ENCODE assay signal across 30 mouse cellular contexts in the genomic region with DNA sequence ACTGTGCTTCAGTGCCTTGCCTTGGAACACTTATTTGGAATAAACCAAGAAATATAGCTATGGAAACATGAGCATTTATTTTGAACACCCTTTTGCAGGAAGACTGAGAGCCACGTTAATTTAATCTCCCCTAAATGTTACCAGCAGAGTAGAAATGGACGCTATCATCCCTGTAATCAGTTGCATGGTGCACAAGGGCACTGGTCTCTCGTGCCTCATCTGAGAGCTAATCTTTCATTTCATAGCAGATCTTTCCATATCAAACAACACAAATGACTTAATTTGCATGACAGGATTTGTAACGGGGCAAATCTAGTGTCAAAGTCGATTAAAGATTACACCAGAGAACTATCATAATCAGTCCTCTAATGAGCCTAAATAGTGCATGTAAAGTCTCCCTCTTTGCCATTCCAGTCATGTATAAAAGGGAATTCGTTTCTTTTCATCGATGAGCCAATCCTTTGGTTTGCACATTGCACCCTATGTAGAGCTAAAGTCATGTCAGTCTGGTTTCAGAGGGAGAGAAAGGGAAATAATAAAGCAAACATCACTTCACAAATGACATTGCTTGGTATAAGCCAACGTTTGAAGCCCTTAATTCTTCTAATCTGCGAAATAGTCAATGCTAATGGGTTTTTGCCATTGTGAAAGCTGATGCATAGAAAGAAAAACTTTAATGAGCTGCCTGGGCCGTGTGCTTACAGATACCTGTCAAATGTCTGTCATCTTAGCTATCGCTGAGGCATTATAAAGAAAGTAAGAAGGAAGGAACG.
DNase-seq lines count a peak whose midpoint lies in the region; ATAC-seq and TF ChIP-seq lines count a peak whose summit lies in the region.
"Had no signal": no experiment of that assay in that cellular context is flagged by ENCODE, and none has a peak within 500 bp of the region (broad histone marks: within the 10 kb centered on the region; RNA-seq: fewer than 3 reads in every experiment).

No protein-coding gene starts in this region.

- peak; percentile 60 for DNase-seq in forebrain, embryonic 14.5 days (ENCODE audit: low spot score)
- DNase-seq in midbrain, embryonic 11.5 days (ENCODE audit: low spot score, missing footprints), result peak; percentile 91
- DNase-seq in midbrain, postnatal 0 days (ENCODE audit: low spot score), result no peak
- DNase-seq in brain, embryonic 14.5 days (ENCODE audit: low read depth), result peak; percentile 77
- peak; percentile 68 for DNase-seq in midbrain, embryonic 14.5 days
- DNase-seq in left cerebral cortex, postnatal 10 days (ENCODE audit: extremely low spot score in 1 of 2, low spot score in 2 of 2), result no peak
- DNase-seq: adrenal gland, postnatal 10 days; adrenal gland, postnatal 36 days; B cell, adult 2 months; cerebellum, adult 11 months; cerebellum, adult 2 months; cerebellum, adult 9-11 months; cerebellum, postnatal 25 days; gastrocnemius, postnatal 10 days; gastrocnemius, postnatal 36 days; heart, adult 2 months; heart, postnatal 10 days; heart, postnatal 36 days had no signal

- H3K9me3 ChIP-seq in forebrain, embryonic 14.5 days (replicated peaks; ENCODE audit: control insufficient read depth, low read length), result no peaks in the 10 kb centered on the region
- no peaks in the 10 kb centered on the region for H3K9me3 ChIP-seq in forebrain, embryonic 13.5 days (replicated peaks)
- no peaks in the 10 kb centered on the region for H3K9me3 ChIP-seq in midbrain, embryonic 11.5 days (ENCODE audit: control insufficient read depth, low read length)
- no peaks in the 10 kb centered on the region for H3K9me3 ChIP-seq in midbrain, postnatal 0 days (ENCODE audit: low read length)
- no peaks in the 10 kb centered on the region for H3K9me3 ChIP-seq in midbrain, embryonic 14.5 days (ENCODE audit: control insufficient read depth, low read length)
- H3K9me3 ChIP-seq in intestine, embryonic 15.5 days, result no peaks in the 10 kb centered on the region
- H3K9me3 ChIP-seq: embryonic facial prominence, embryonic 13.5 days; G1E; heart, embryonic 12.5 days; heart, embryonic 15.5 days; hindbrain, embryonic 10.5 days; hindbrain, embryonic 13.5 days had no signal

- TF ChIP-seq CTCF in midbrain, postnatal 0 days (IDR thresholded peaks at IDR 0.05), result no peak
- TF ChIP-seq CTCF in brain, embryonic 14.5 days (IDR thresholded peaks at IDR 0.05; ENCODE audit: borderline replicate concordance, extremely low read depth, insufficient read depth, insufficient read length), result no peak

- WGBS in forebrain, embryonic 14.5 days, result 8% methylated on average over 12 of the region's 12 CpGs
- 14% methylated on average over 12 of the region's 12 CpGs for WGBS in forebrain, embryonic 13.5 days
- 24% methylated on average over 12 of the region's 12 CpGs for WGBS in midbrain, embryonic 11.5 days
- WGBS in midbrain, postnatal 0 days, result 17% methylated on average over 12 of the region's 12 CpGs
- WGBS in midbrain, embryonic 14.5 days, result 10% methylated on average over 12 of the region's 12 CpGs
- 81% methylated on average over 12 of the region's 12 CpGs for WGBS in intestine, embryonic 15.5 days

- no peak overlapping the region for H3K27ac ChIP-seq in forebrain, embryonic 14.5 days (ENCODE audit: low read depth, low read length)
- no peak overlapping the region for H3K27ac ChIP-seq in forebrain, embryonic 13.5 days
- no peak overlapping the region for H3K27ac ChIP-seq in midbrain, embryonic 11.5 days (ENCODE audit: low read depth, low read length)
- H3K27ac ChIP-seq in midbrain, postnatal 0 days (ENCODE audit: low read depth, low read length), result no peak overlapping the region
- H3K27ac ChIP-seq in midbrain, embryonic 14.5 days (replicated peaks; ENCODE audit: low read depth, low read length), result no peak overlapping the region
- H3K27ac ChIP-seq in intestine, embryonic 15.5 days, result no peak overlapping the region
- H3K27ac ChIP-seq: embryonic facial prominence, embryonic 13.5 days; heart, adult 2 months; heart, embryonic 15.5 days; hindbrain, embryonic 10.5 days; hindbrain, embryonic 13.5 days had no signal

- ATAC-seq in forebrain, embryonic 14.5 days, result 0 out of 2 replicates have a peak, but pooled peaks have one; percentile 6
- ATAC-seq in forebrain, embryonic 13.5 days, result no peak
- ATAC-seq in midbrain, embryonic 11.5 days (ENCODE audit: low FRiP score), result peak; percentile 20; the same call in 1 of the 2 replicates
- no peak for ATAC-seq in midbrain, postnatal 0 days (ENCODE audit: low FRiP score)
- peak; percentile 77; the same call in 1 of the 2 replicates for ATAC-seq in midbrain, embryonic 14.5 days (ENCODE audit: low FRiP score, low TSS enrichment)
- no peak for ATAC-seq in intestine, embryonic 15.5 days
- ATAC-seq: hindbrain, embryonic 16.5 days; intestine, embryonic 16.5 days; Patski had no signal

- no peak overlapping the region for H3K4me3 ChIP-seq in forebrain, embryonic 14.5 days (ENCODE audit: low read depth, low read length)
- H3K4me3 ChIP-seq in forebrain, embryonic 13.5 days, result no peak overlapping the region
- H3K4me3 ChIP-seq in midbrain, embryonic 11.5 days (ENCODE audit: low read depth, low read length), result no peak overlapping the region
- H3K4me3 ChIP-seq in midbrain, postnatal 0 days (ENCODE audit: low read depth, low read length), result no peak overlapping the region
- H3K4me3 ChIP-seq in midbrain, embryonic 14.5 days (replicated peaks; ENCODE audit: low read depth, low read length), result no peak overlapping the region
- no peak overlapping the region for H3K4me3 ChIP-seq in intestine, embryonic 15.5 days (replicated peaks)
- H3K4me3 ChIP-seq: embryonic facial prominence, embryonic 13.5 days; heart, adult 2 months; heart, embryonic 12.5 days; heart, embryonic 15.5 days; hindbrain, embryonic 10.5 days; hindbrain, embryonic 13.5 days had no signal

- TF ChIP-seq POLR2A in brain, embryonic 14.5 days (IDR thresholded peaks at IDR 0.05; ENCODE audit: borderline replicate concordance, extremely low read depth, insufficient read depth, insufficient read length, poor library complexity, severe bottlenecking), result no peak

- no peak overlapping the region for H3K4me2 ChIP-seq in forebrain, embryonic 14.5 days (ENCODE audit: low read length)
- no peak overlapping the region for H3K4me2 ChIP-seq in forebrain, embryonic 13.5 days
- H3K4me2 ChIP-seq in midbrain, embryonic 11.5 days, result no peak overlapping the region
- no peak overlapping the region for H3K4me2 ChIP-seq in midbrain, postnatal 0 days (ENCODE audit: low read depth, low read length, poor library complexity, severe bottlenecking)
- H3K4me2 ChIP-seq in midbrain, embryonic 14.5 days (ENCODE audit: low read length), result no peak overlapping the region
- H3K4me2 ChIP-seq in intestine, embryonic 15.5 days (replicated peaks), result no peak overlapping the region
- H3K4me2 ChIP-seq: embryonic facial prominence, embryonic 13.5 days; heart, embryonic 12.5 days; heart, embryonic 15.5 days; hindbrain, embryonic 13.5 days had no signal

- H3K4me1 ChIP-seq in forebrain, embryonic 14.5 days (ENCODE audit: control insufficient read depth, insufficient read depth, low read length), result peaks cover 15% of the 10 kb centered on the region
- peaks cover 40% of the 10 kb centered on the region for H3K4me1 ChIP-seq in forebrain, embryonic 13.5 days
- H3K4me1 ChIP-seq in midbrain, embryonic 11.5 days (ENCODE audit: control insufficient read depth, insufficient read depth, low read length), result peaks cover 33% of the 10 kb centered on the region; the same call in 1 of the 2 replicates
- no peaks in the 10 kb centered on the region for H3K4me1 ChIP-seq in midbrain, postnatal 0 days (ENCODE audit: insufficient read depth, low read length)
- H3K4me1 ChIP-seq in midbrain, embryonic 14.5 days (ENCODE audit: control insufficient read depth, insufficient read depth, low read length), result peaks cover 13% of the 10 kb centered on the region; the same call in 1 of the 2 replicates
- no peaks in the 10 kb centered on the region for H3K4me1 ChIP-seq in intestine, embryonic 15.5 days (replicated peaks)
- H3K4me1 ChIP-seq: embryonic facial prominence, embryonic 13.5 days; heart, embryonic 15.5 days had no signal

- H3K27me3 ChIP-seq in forebrain, embryonic 14.5 days (replicated peaks; ENCODE audit: control insufficient read depth, insufficient read depth, low read length), result peaks cover 11% of the 10 kb centered on the region
- H3K27me3 ChIP-seq in forebrain, embryonic 13.5 days, result peaks cover 64% of the 10 kb centered on the region
- peaks cover 53% of the 10 kb centered on the region for H3K27me3 ChIP-seq in midbrain, embryonic 11.5 days (ENCODE audit: control insufficient read depth, insufficient read depth, low read length)
- peaks cover 52% of the 10 kb centered on the region for H3K27me3 ChIP-seq in midbrain, postnatal 0 days (ENCODE audit: insufficient read depth, low read length)
- peaks cover 65% of the 10 kb centered on the region for H3K27me3 ChIP-seq in midbrain, embryonic 14.5 days (ENCODE audit: control insufficient read depth, insufficient read depth, low read length)
- H3K27me3 ChIP-seq in intestine, embryonic 15.5 days (replicated peaks), result no peaks in the 10 kb centered on the region
- H3K27me3 ChIP-seq: CH12.LX; embryonic facial prominence, embryonic 13.5 days; heart, embryonic 12.5 days; heart, embryonic 15.5 days; Patski had no signal

- no peaks in the 10 kb centered on the region for H3K36me3 ChIP-seq in forebrain, embryonic 14.5 days (ENCODE audit: control insufficient read depth, insufficient read depth, low read length)
- no peaks in the 10 kb centered on the region for H3K36me3 ChIP-seq in forebrain, embryonic 13.5 days (ENCODE audit: poor library complexity, severe bottlenecking)
- no peaks in the 10 kb centered on the region for H3K36me3 ChIP-seq in midbrain, embryonic 11.5 days (ENCODE audit: control insufficient read depth, insufficient read depth, low read length)
- H3K36me3 ChIP-seq in midbrain, postnatal 0 days (ENCODE audit: insufficient read depth, low read length), result no peaks in the 10 kb centered on the region
- no peaks in the 10 kb centered on the region for H3K36me3 ChIP-seq in midbrain, embryonic 14.5 days (ENCODE audit: control insufficient read depth, insufficient read depth, low read length)
- H3K36me3 ChIP-seq in intestine, embryonic 15.5 days, result no peaks in the 10 kb centered on the region
- H3K36me3 ChIP-seq: embryonic facial prominence, embryonic 13.5 days; G1E; heart, embryonic 12.5 days; heart, embryonic 15.5 days; hindbrain, embryonic 10.5 days; hindbrain, embryonic 13.5 days had no signal

- intact Hi-C loops in left cerebral cortex, postnatal 10 days (cut with DNase I), result no loop called here

- no peak overlapping the region for H3K9ac ChIP-seq in forebrain, embryonic 14.5 days (ENCODE audit: low read length)
- H3K9ac ChIP-seq in forebrain, embryonic 13.5 days, result no peak overlapping the region
- no peak overlapping the region for H3K9ac ChIP-seq in midbrain, embryonic 11.5 days (ENCODE audit: low read length)
- H3K9ac ChIP-seq in midbrain, postnatal 0 days (replicated peaks; ENCODE audit: low read length, poor library complexity, severe bottlenecking), result no peak overlapping the region
- H3K9ac ChIP-seq in midbrain, embryonic 14.5 days (replicated peaks; ENCODE audit: low read length), result no peak overlapping the region
- H3K9ac ChIP-seq in intestine, embryonic 15.5 days, result no peak overlapping the region
- H3K9ac ChIP-seq: embryonic facial prominence, embryonic 13.5 days; heart, embryonic 12.5 days; heart, embryonic 15.5 days; hindbrain, embryonic 13.5 days had no signal

Comparison
In these comparisons a context has a peak if more than half of its experiments do, and no peak if none do; other contexts are left out.
1. ATAC-seq: peak in forebrain, embryonic 14.5 days (single experiment), midbrain, embryonic 11.5 days (single experiment) and midbrain, embryonic 14.5 days (single experiment); none in forebrain, embryonic 13.5 days (single experiment), midbrain, postnatal 0 days (single experiment) and intestine, embryonic 15.5 days (single experiment).
2. DNase-seq: peak in forebrain, embryonic 14.5 days (single experiment), midbrain, embryonic 11.5 days (single experiment), brain, embryonic 14.5 days (single experiment) and midbrain, embryonic 14.5 days (single experiment); none in midbrain, postnatal 0 days (single experiment) and left cerebral cortex, postnatal 10 days (0 of 2).